In genomic region chr17:46854640-46855110, GRCm38 (mm10) we compare ENCODE assay signal across 7 mouse cellular contexts. TPM values are rescaled to one million over a fixed set of nuclear protein-coding genes. Genes with fewer than 3 reads are reported as not detected.
DNase-seq lines count a peak whose midpoint lies in the region; ATAC-seq and TF ChIP-seq lines count a peak whose summit lies in the region.

No protein-coding gene starts in this region.

- WGBS in forebrain, embryonic 14.5 days = 87% methylated on average over 8 of the region's 8 CpGs
- WGBS in intestine, postnatal 0 days = 43% methylated on average over 8 of the region's 8 CpGs
- WGBS in midbrain, embryonic 15.5 days = 77% methylated on average over 8 of the region's 8 CpGs

- H3K4me1 ChIP-seq in forebrain, embryonic 14.5 days (ENCODE audit: control insufficient read depth, insufficient read depth, low read length) = peaks cover 16% of the 10 kb centered on the region
- 0 out of 2 replicates have a peak, but pooled peaks cover 4% of the 10 kb centered on the region for H3K4me1 ChIP-seq in intestine, postnatal 0 days (replicated peaks; ENCODE audit: control insufficient read depth, insufficient read depth, low read length)
- H3K4me1 ChIP-seq in midbrain, embryonic 15.5 days = peaks cover 39% of the 10 kb centered on the region

- no peak overlapping the region for H3K9ac ChIP-seq in forebrain, embryonic 14.5 days (ENCODE audit: low read length)
- H3K9ac ChIP-seq in intestine, postnatal 0 days (ENCODE audit: low read depth, low read length) = no peak overlapping the region
- no peak overlapping the region for H3K9ac ChIP-seq in midbrain, embryonic 15.5 days

- DNase-seq in retina, postnatal 1 day = peak; percentile 19
- DNase-seq in retina, embryonic 14.5 days (ENCODE audit: low spot score) = no peak
- no peak for DNase-seq in forebrain, embryonic 14.5 days (ENCODE audit: low spot score)
- DNase-seq in T-cell, adult 2 months (ENCODE audit: low spot score) = no peak
- no peak for DNase-seq in right cerebral cortex, postnatal 10 days (ENCODE audit: low spot score in 2 of 2)

- TF ChIP-seq CTCF in intestine, postnatal 0 days (IDR thresholded peaks at IDR 0.05; ENCODE audit: low read depth) = no peak

- no peak for ATAC-seq in forebrain, embryonic 14.5 days
- ATAC-seq in intestine, postnatal 0 days = no peak
- ATAC-seq in midbrain, embryonic 15.5 days (replicated peaks) = no peak

- H3K36me3 ChIP-seq in forebrain, embryonic 14.5 days (ENCODE audit: control insufficient read depth, insufficient read depth, low read length) = no peaks in the 10 kb centered on the region; the same call in 1 of the 2 replicates
- no peaks in the 10 kb centered on the region for H3K36me3 ChIP-seq in intestine, postnatal 0 days (ENCODE audit: control insufficient read depth, insufficient read depth)
- H3K36me3 ChIP-seq in midbrain, embryonic 15.5 days (replicated peaks) = no peaks in the 10 kb centered on the region

- no peak overlapping the region for H3K27ac ChIP-seq in forebrain, embryonic 14.5 days (ENCODE audit: low read depth, low read length)
- peak overlapping the region; percentile 75; the same call in 1 of the 2 replicates for H3K27ac ChIP-seq in intestine, postnatal 0 days (ENCODE audit: low read depth, low read length)
- H3K27ac ChIP-seq in midbrain, embryonic 15.5 days = peak overlapping the region; percentile 51; the same call in 1 of the 2 replicates

- peak overlapping the region; percentile 69 for H3K4me2 ChIP-seq in forebrain, embryonic 14.5 days (ENCODE audit: low read length)
- peak overlapping the region; percentile 70 for H3K4me2 ChIP-seq in intestine, postnatal 0 days (replicated peaks; ENCODE audit: low read depth)
- peak overlapping the region; percentile 64 for H3K4me2 ChIP-seq in midbrain, embryonic 15.5 days

- no peaks in the 10 kb centered on the region for H3K9me3 ChIP-seq in forebrain, embryonic 14.5 days (replicated peaks; ENCODE audit: control insufficient read depth, low read length)
- no peaks in the 10 kb centered on the region for H3K9me3 ChIP-seq in intestine, postnatal 0 days (ENCODE audit: control insufficient read depth)
- H3K9me3 ChIP-seq in midbrain, embryonic 15.5 days = no peaks in the 10 kb centered on the region

- H3K4me3 ChIP-seq in forebrain, embryonic 14.5 days (ENCODE audit: low read depth, low read length) = no peak overlapping the region
- no peak overlapping the region for H3K4me3 ChIP-seq in intestine, postnatal 0 days (ENCODE audit: low read depth, low read length)
- H3K4me3 ChIP-seq in midbrain, embryonic 15.5 days = 0 out of 2 replicates have a peak overlapping the region, but pooled peaks have one; percentile 5

- H3K27me3 ChIP-seq in forebrain, embryonic 14.5 days (replicated peaks; ENCODE audit: control insufficient read depth, insufficient read depth, low read length) = no peaks in the 10 kb centered on the region
- no peaks in the 10 kb centered on the region for H3K27me3 ChIP-seq in intestine, postnatal 0 days (replicated peaks; ENCODE audit: control insufficient read depth, insufficient read depth, low read length)
- no peaks in the 10 kb centered on the region for H3K27me3 ChIP-seq in midbrain, embryonic 15.5 days (replicated peaks)

RNA-seq across cellular contexts. Expression of gene Bicral, which starts 3.6 kb away (rescaled TPM):
- 7.5 and 8.5 TPM in 2 replicates for polyA plus RNA-seq in forebrain, embryonic 14.5 days (2014; fragmentation: Nextera tagmentation; extraction: Ambion mirVana)
- 2.2 and 2.6 TPM in 2 replicates for polyA plus RNA-seq in intestine, postnatal 0 days (2015; fragmentation: Nextera tagmentation; extraction: Ambion mirVana)
- 10.5 and 12.8 TPM in 2 replicates for polyA plus RNA-seq in midbrain, embryonic 15.5 days (2015; fragmentation: Nextera tagmentation; extraction: Ambion mirVana)

RNA-seq across cellular contexts. Expression of gene Tbcc, which starts 35.8 kb away (rescaled TPM):
- 66.4 TPM in 2 replicates for polyA plus RNA-seq in forebrain, embryonic 14.5 days (2014; fragmentation: Nextera tagmentation; extraction: Ambion mirVana)
- polyA plus RNA-seq in intestine, postnatal 0 days (2015; fragmentation: Nextera tagmentation; extraction: Ambion mirVana) = 40.1 and 40.2 TPM in 2 replicates
- polyA plus RNA-seq in midbrain, embryonic 15.5 days (2015; fragmentation: Nextera tagmentation; extraction: Ambion mirVana) = 61.6 and 68.5 TPM in 2 replicates

RNA-seq across cellular contexts. Expression of gene Prph2, which starts 55.6 kb away (rescaled TPM):
- polyA plus RNA-seq in forebrain, embryonic 14.5 days (2014; fragmentation: Nextera tagmentation; extraction: Ambion mirVana) = not detected in 2 replicates
- not detected in 2 replicates for polyA plus RNA-seq in intestine, postnatal 0 days (2015; fragmentation: Nextera tagmentation; extraction: Ambion mirVana)
- not detected in 2 replicates for polyA plus RNA-seq in midbrain, embryonic 15.5 days (2015; fragmentation: Nextera tagmentation; extraction: Ambion mirVana)
